Mouse (Mus musculus) heart, postnatal 0 days (tissue): ENCODE data around the gene Mlxipl. TPM values are rescaled to one million over a fixed set of nuclear protein-coding genes. Genes with fewer than 3 reads are reported as not detected.

ENCODE experiments used
- ATAC-seq: fragments of 200-750 bp; cut with Nextera tagmentation; 2 replicates; pipeline ENCODE4 v1.8.0; 2017; ENCODE audit warnings: low read depth, moderate number of reproducible peaks, moderate library complexity; ENCODE audit not compliant: insufficient read depth
- DNase-seq: peaks from one replicate; pipeline ENCODE4 v3.0.0-alpha.2; 2016; ENCODE audit warnings: low spot score
- H3K27ac ChIP-seq: fragments of 300-500 bp; sonication (generic); 2 replicates; pipeline ENCODE4 v1.5.1; 2014; ENCODE audit warnings: low read depth, mild to moderate bottlenecking
- H3K27me3 ChIP-seq: fragments of 300-500 bp; sonication (generic); 2 replicates; pipeline ENCODE4 v1.6.1; 2014; ENCODE audit warnings: low read length, mixed read lengths; ENCODE audit not compliant: control insufficient read depth, insufficient read depth
- H3K36me3 ChIP-seq: fragments of 300-500 bp; sonication (generic); replicated peaks from 2 replicates; pipeline ENCODE4 v1.6.1; 2014; ENCODE audit warnings: low read length, mixed read lengths; ENCODE audit not compliant: control insufficient read depth, insufficient read depth
- H3K4me1 ChIP-seq: fragments of 300-500 bp; sonication (generic); 2 replicates; pipeline ENCODE4 v1.6.1; 2014; ENCODE audit warnings: antibody characterized with exemption; ENCODE audit not compliant: control insufficient read depth, insufficient read depth
- H3K4me2 ChIP-seq: fragments of 300-500 bp; sonication (generic); 2 replicates; pipeline ENCODE4 v1.6.1; 2014; ENCODE audit warnings: low read depth, mild to moderate bottlenecking, low read length, moderate library complexity
- H3K4me3 ChIP-seq: fragments of 300-500 bp; sonication (generic); 2 replicates; pipeline ENCODE4 v1.5.1; 2014; ENCODE audit warnings: low read depth, low read length
- H3K9ac ChIP-seq: fragments of 300-500 bp; sonication (generic); replicated peaks from 2 replicates; pipeline ENCODE4 v1.6.1; 2014; ENCODE audit warnings: low read depth, low read length, mixed read lengths
- H3K9me3 ChIP-seq: fragments of 300-500 bp; sonication (generic); replicated peaks from 2 replicates; pipeline ENCODE4 v1.6.1; 2016; ENCODE audit warnings: low read length; ENCODE audit not compliant: control insufficient read depth
- CTCF ChIP-seq: IDR thresholded peaks from 2 replicates; pipeline ENCODE4 v1.5.1; 2016; ENCODE audit warnings: antibody characterized with exemption, control low read depth, low read depth
- EP300 ChIP-seq: IDR thresholded peaks from 2 replicates; pipeline ENCODE4 v1.6.1; 2016; ENCODE audit warnings: antibody characterized with exemption, low read depth
- WGBS: fragments of 180-500 bp; shearing (Covaris S2); extraction: QIAGEN DNeasy Blood & Tissue Kit; methylation state at CpG from one replicate; pipeline ENCODE4 v1.1.7; 2014; 5-methylcytosine and 5-hydroxymethylcytosine counted together
- polyA plus RNA-seq: library from polyadenylated mRNA; unstranded; fragments of >200 nt; fragmentation: Nextera tagmentation; extraction: Ambion mirVana; gene quantifications from 2 replicates; pipeline ENCODE4 v1.2.1, GENCODE M21; 2015
- total RNA-seq: library from RNA; depleted of rRNA; stranded (reverse); fragments of >200 nt; gene quantifications from 2 replicates; pipeline ENCODE4 v1.2.3, GENCODE M21; 2014; ENCODE audit warnings: low replicate concordance

The Mlxipl gene
- total and polyA plus RNA-seq, 2 experiments from 2014 or later, result 5.3 to 16.0 TPM

GRCm38 (mm10) chr5:135169479-135169878 lies 79.8 kb downstream of the Mlxipl start:
- Histone ChIP-seq H3K4me3 (peak overlapping the region; percentile 79), H3K9ac (peak overlapping the region; percentile 88), H3K9me3 (no peaks in the 10 kb centered on the region), H3K4me1 (peaks cover 8% of the 10 kb centered on the region), H3K36me3 (peaks cover 34% of the 10 kb centered on the region), H3K4me2 (peak overlapping the region; percentile 76), H3K27me3 (no peaks in the 10 kb centered on the region), H3K27ac (peak overlapping the region; percentile 98)
- TF ChIP-seq CTCF, result no peak
- no peak for TF ChIP-seq EP300
- 85% methylated on average over 5 of the region's 5 CpGs for WGBS
- ATAC-seq (no peak), DNase-seq (no peak)

- WGBS, result 87% methylated on average over 6 of the region's 6 CpGs
- no peak overlapping the region for H3K4me2 ChIP-seq
- no peak overlapping the region for H3K9ac ChIP-seq
- peaks cover 8% of the 10 kb centered on the region for H3K4me1 ChIP-seq
- no peak overlapping the region for H3K27ac ChIP-seq
- DNase-seq (no peak), ATAC-seq (no peak)
- H3K9me3 ChIP-seq, result no peaks in the 10 kb centered on the region
- peaks cover 52% of the 10 kb centered on the region for H3K36me3 ChIP-seq
- no peaks in the 10 kb centered on the region for H3K27me3 ChIP-seq
- TF ChIP-seq EP300, result no peak
- H3K4me3 ChIP-seq, result no peak overlapping the region
Observed at GRCm38 (mm10) chr5:135171688-135172220, 82.1 kb downstream of the Mlxipl start.

- H3K36me3 ChIP-seq, result peaks cover 64% of the 10 kb centered on the region
- no peak overlapping the region for H3K4me3 ChIP-seq
- no peak overlapping the region for H3K27ac ChIP-seq
- TF ChIP-seq CTCF, result no peak
- no peak for TF ChIP-seq EP300
- no peaks in the 10 kb centered on the region for H3K9me3 ChIP-seq
- H3K27me3 ChIP-seq, result no peaks in the 10 kb centered on the region
- ATAC-seq (no peak), DNase-seq (no peak)
- H3K4me1 ChIP-seq, result peaks cover 8% of the 10 kb centered on the region
- H3K4me2 ChIP-seq, result no peak overlapping the region
- 96% methylated on average over 5 of the region's 5 CpGs for WGBS
- no peak overlapping the region for H3K9ac ChIP-seq
Observed at GRCm38 (mm10) chr5:135172986-135173385, 83.3 kb downstream of the Mlxipl start.

GRCm38 (mm10) chr5:135175086-135175485 lies 85.4 kb downstream of the Mlxipl start:
- Histone ChIP-seq H3K27ac (no peak overlapping the region), H3K27me3 (no peaks in the 10 kb centered on the region), H3K9ac (no peak overlapping the region), H3K9me3 (no peaks in the 10 kb centered on the region), H3K4me2 (no peak overlapping the region), H3K4me3 (no peak overlapping the region), H3K4me1 (no peaks in the 10 kb centered on the region), H3K36me3 (peaks cover 85% of the 10 kb centered on the region)
- TF ChIP-seq CTCF, result no peak
- no peak for TF ChIP-seq EP300
- DNase-seq (no peak), ATAC-seq (no peak)

- H3K27me3 ChIP-seq, result no peaks in the 10 kb centered on the region
- ATAC-seq (no peak), DNase-seq (no peak)
- 63% methylated on average over 3 of the region's 3 CpGs for WGBS
- no peak overlapping the region for H3K4me3 ChIP-seq
- no peak for TF ChIP-seq EP300
- TF ChIP-seq CTCF, result no peak
- no peaks in the 10 kb centered on the region for H3K4me1 ChIP-seq
- no peak overlapping the region for H3K4me2 ChIP-seq
- no peak overlapping the region for H3K27ac ChIP-seq
- H3K9ac ChIP-seq, result no peak overlapping the region
- H3K36me3 ChIP-seq, result peaks cover 88% of the 10 kb centered on the region
- no peaks in the 10 kb centered on the region for H3K9me3 ChIP-seq
Observed at GRCm38 (mm10) chr5:135178523-135178922, 88.8 kb downstream of the Mlxipl start.

GRCm38 (mm10) chr5:135178996-135179395 lies 89.3 kb downstream of the Mlxipl start:
- no peak overlapping the region for H3K9ac ChIP-seq
- ATAC-seq (no peak; the same call in 1 of the 2 replicates), DNase-seq (no peak)
- 89% methylated on average over 4 of the region's 4 CpGs for WGBS
- no peak overlapping the region for H3K27ac ChIP-seq
- peaks cover 85% of the 10 kb centered on the region for H3K36me3 ChIP-seq
- no peak overlapping the region for H3K4me3 ChIP-seq
- no peak overlapping the region for H3K4me2 ChIP-seq
- TF ChIP-seq EP300 (no peak), CTCF (no peak)
- no peaks in the 10 kb centered on the region for H3K9me3 ChIP-seq
- H3K4me1 ChIP-seq, result no peaks in the 10 kb centered on the region
- no peaks in the 10 kb centered on the region for H3K27me3 ChIP-seq
